Mouse (Mus musculus): ENCODE measurements at regions not wholly inside any gene's neighbourhood (a gene's known extent, or its start where the extent isn't known, plus 50 kb on each side); places are given as distances from the start of the nearest gene placed in this dataset.

GRCm38 (mm10) chr8:128166097-128166496 lies 192.3 kb upstream of the Nrp1 start:
- WGBS = 9% methylated on average over 4 of the region's 4 CpGs
- H3K27ac ChIP-seq (ENCODE audit: insufficient read depth, low read length) = no peak overlapping the region
- H3K4me3 ChIP-seq (ENCODE audit: extremely low read depth, insufficient read depth, insufficient read length) = no peak overlapping the region
- no peak for DNase-seq (ENCODE audit: low read depth in 1 of 2, low spot score in 2 of 2)
- peaks cover 9% of the 10 kb centered on the region; the same call in 1 of the 2 replicates for H3K4me1 ChIP-seq (ENCODE audit: control insufficient read depth, insufficient read depth, insufficient read length)
- no peaks in the 10 kb centered on the region for H3K36me3 ChIP-seq (ENCODE audit: control insufficient read depth, insufficient read depth, low read length)
- H3K27me3 ChIP-seq (ENCODE audit: control insufficient read depth, insufficient read depth, low read length) = no peaks in the 10 kb centered on the region
- TF ChIP-seq CTCF (IDR thresholded peaks at IDR 0.05; ENCODE audit: extremely low read depth, insufficient read depth, insufficient read length, insufficient replicate concordance) = no peak
- no peak for TF ChIP-seq POLR2A (IDR thresholded peaks at IDR 0.05; ENCODE audit: low read depth, low read length)

- Histone ChIP-seq H3K4me1 (ENCODE audit: control insufficient read depth, insufficient read depth, insufficient read length) (peaks cover 9% of the 10 kb centered on the region; the same call in 1 of the 2 replicates), H3K27ac (ENCODE audit: insufficient read depth, low read length) (no peak overlapping the region), H3K36me3 (ENCODE audit: control insufficient read depth, insufficient read depth, low read length) (no peaks in the 10 kb centered on the region), H3K4me3 (ENCODE audit: extremely low read depth, insufficient read depth, insufficient read length) (no peak overlapping the region), H3K27me3 (ENCODE audit: control insufficient read depth, insufficient read depth, low read length) (no peaks in the 10 kb centered on the region)
- WGBS = 86% methylated on average over 3 of the region's 3 CpGs
- no peak for DNase-seq (ENCODE audit: low read depth in 1 of 2, low spot score in 2 of 2)
- TF ChIP-seq CTCF (IDR thresholded peaks at IDR 0.05; ENCODE audit: extremely low read depth, insufficient read depth, insufficient read length, insufficient replicate concordance) = no peak
- no peak for TF ChIP-seq POLR2A (IDR thresholded peaks at IDR 0.05; ENCODE audit: low read depth, low read length)
Observed at GRCm38 (mm10) chr8:128168819-128169218, 189.6 kb upstream of the Nrp1 start.

GRCm38 (mm10) chr8:128171116-128171515 lies 187.3 kb upstream of the Nrp1 start:
- WGBS = 18% methylated on average over 1 of the region's 1 CpGs
- H3K27me3 ChIP-seq (ENCODE audit: control insufficient read depth, insufficient read depth, low read length) = no peaks in the 10 kb centered on the region

GRCm38 (mm10) chr8:128180214-128180613 lies 178.2 kb upstream of the Nrp1 start:
- no peak for DNase-seq (ENCODE audit: low read depth in 1 of 2, low spot score in 2 of 2)
- Histone ChIP-seq H3K36me3 (ENCODE audit: control insufficient read depth, insufficient read depth, low read length) (no peaks in the 10 kb centered on the region), H3K4me1 (ENCODE audit: control insufficient read depth, insufficient read depth, insufficient read length) (no peaks in the 10 kb centered on the region), H3K27ac (ENCODE audit: insufficient read depth, low read length) (no peak overlapping the region), H3K4me3 (ENCODE audit: extremely low read depth, insufficient read depth, insufficient read length) (no peak overlapping the region), H3K27me3 (ENCODE audit: control insufficient read depth, insufficient read depth, low read length) (no peaks in the 10 kb centered on the region)
- 91% methylated on average over 5 of the region's 5 CpGs for WGBS
- TF ChIP-seq CTCF (IDR thresholded peaks at IDR 0.05; ENCODE audit: extremely low read depth, insufficient read depth, insufficient read length, insufficient replicate concordance) (no peak), POLR2A (IDR thresholded peaks at IDR 0.05; ENCODE audit: low read depth, low read length) (no peak)

More at GRCm38 (mm10) chr8:128171116-128171515, 187.3 kb upstream of the Nrp1 start:
- no peak for DNase-seq (ENCODE audit: low read depth in 1 of 2, low spot score in 2 of 2)
- no peak for TF ChIP-seq CTCF (IDR thresholded peaks at IDR 0.05; ENCODE audit: extremely low read depth, insufficient read depth, insufficient read length, insufficient replicate concordance)
- no peak for TF ChIP-seq POLR2A (IDR thresholded peaks at IDR 0.05; ENCODE audit: low read depth, low read length)
- peaks cover 3% of the 10 kb centered on the region; the same call in 1 of the 2 replicates for H3K4me1 ChIP-seq (ENCODE audit: control insufficient read depth, insufficient read depth, insufficient read length)
- no peak overlapping the region for H3K27ac ChIP-seq (ENCODE audit: insufficient read depth, low read length)
- H3K36me3 ChIP-seq (ENCODE audit: control insufficient read depth, insufficient read depth, low read length) = no peaks in the 10 kb centered on the region
- no peak overlapping the region for H3K4me3 ChIP-seq (ENCODE audit: extremely low read depth, insufficient read depth, insufficient read length)

- no peaks in the 10 kb centered on the region for H3K27me3 ChIP-seq (ENCODE audit: control insufficient read depth, insufficient read depth, low read length)
- no peaks in the 10 kb centered on the region for H3K4me1 ChIP-seq (ENCODE audit: control insufficient read depth, insufficient read depth, insufficient read length)
- no peak overlapping the region for H3K4me3 ChIP-seq (ENCODE audit: extremely low read depth, insufficient read depth, insufficient read length)
- 95% methylated on average over 4 of the region's 4 CpGs for WGBS
- no peak overlapping the region for H3K27ac ChIP-seq (ENCODE audit: insufficient read depth, low read length)
- TF ChIP-seq POLR2A (IDR thresholded peaks at IDR 0.05; ENCODE audit: low read depth, low read length) (no peak), CTCF (IDR thresholded peaks at IDR 0.05; ENCODE audit: extremely low read depth, insufficient read depth, insufficient read length, insufficient replicate concordance) (no peak)
- no peaks in the 10 kb centered on the region for H3K36me3 ChIP-seq (ENCODE audit: control insufficient read depth, insufficient read depth, low read length)
- DNase-seq (ENCODE audit: low read depth in 1 of 2, low spot score in 2 of 2) = no peak
Observed at GRCm38 (mm10) chr8:128183081-128183480, 175.3 kb upstream of the Nrp1 start.

GRCm38 (mm10) chr8:128188321-128188720 lies 170.1 kb upstream of the Nrp1 start:
- WGBS = 87% methylated on average over 6 of the region's 6 CpGs
- no peaks in the 10 kb centered on the region for H3K27me3 ChIP-seq (ENCODE audit: control insufficient read depth, insufficient read depth, low read length)
- no peak for DNase-seq (ENCODE audit: low read depth in 1 of 2, low spot score in 2 of 2)
- H3K27ac ChIP-seq (ENCODE audit: insufficient read depth, low read length) = no peak overlapping the region
- H3K36me3 ChIP-seq (ENCODE audit: control insufficient read depth, insufficient read depth, low read length) = no peaks in the 10 kb centered on the region
- H3K4me1 ChIP-seq (ENCODE audit: control insufficient read depth, insufficient read depth, insufficient read length) = no peaks in the 10 kb centered on the region
- no peak for TF ChIP-seq CTCF (IDR thresholded peaks at IDR 0.05; ENCODE audit: extremely low read depth, insufficient read depth, insufficient read length, insufficient replicate concordance)
- no peak for TF ChIP-seq POLR2A (IDR thresholded peaks at IDR 0.05; ENCODE audit: low read depth, low read length)
- H3K4me3 ChIP-seq (ENCODE audit: extremely low read depth, insufficient read depth, insufficient read length) = no peak overlapping the region

GRCm38 (mm10) chr8:128193293-128193887 lies 165.0 kb upstream of the Nrp1 start:
- H3K36me3 ChIP-seq (ENCODE audit: control insufficient read depth, insufficient read depth, low read length) = no peaks in the 10 kb centered on the region
- no peak overlapping the region for H3K4me3 ChIP-seq (ENCODE audit: extremely low read depth, insufficient read depth, insufficient read length)
- no peaks in the 10 kb centered on the region for H3K4me1 ChIP-seq (ENCODE audit: control insufficient read depth, insufficient read depth, insufficient read length)
- WGBS = 87% methylated on average over 3 of the region's 3 CpGs
- H3K27me3 ChIP-seq (ENCODE audit: control insufficient read depth, insufficient read depth, low read length) = no peaks in the 10 kb centered on the region
- TF ChIP-seq POLR2A (IDR thresholded peaks at IDR 0.05; ENCODE audit: low read depth, low read length) (no peak), CTCF (IDR thresholded peaks at IDR 0.05; ENCODE audit: extremely low read depth, insufficient read depth, insufficient read length, insufficient replicate concordance) (no peak)
- no peak overlapping the region for H3K27ac ChIP-seq (ENCODE audit: insufficient read depth, low read length)
- DNase-seq (ENCODE audit: low read depth in 1 of 2, low spot score in 2 of 2) = no peak
